Mouse (Mus musculus) intestine, embryonic 15.5 days (tissue): Measurements from ENCODE around the gene Sapcd2. TPM values are rescaled to one million over a fixed set of nuclear protein-coding genes. Genes with fewer than 3 reads are reported as not detected.
"Not testable (repeated sequence)": the region's sequence is repeated elsewhere in the genome, so short reads cannot be mapped to it uniquely, and the experiment has no call there.

Source experiments
- ATAC-seq: fragments of 200-750 bp; cut with Nextera tagmentation; 2 replicates; pipeline ENCODE4 v1.8.0; 2017; ENCODE audit warnings: moderate TSS enrichment, moderate library complexity
- H3K27ac ChIP-seq: fragments of 300-500 bp; sonication (generic); 2 replicates; pipeline ENCODE4 v1.5.1; 2015; ENCODE audit warnings: mild to moderate bottlenecking, inconsistent platforms
- H3K27me3 ChIP-seq: fragments of 300-500 bp; sonication (generic); replicated peaks from 2 replicates; pipeline ENCODE4 v1.6.1; 2015; ENCODE audit warnings: inconsistent platforms
- H3K36me3 ChIP-seq: fragments of 300-500 bp; sonication (generic); 2 replicates; pipeline ENCODE4 v1.6.1; 2015; ENCODE audit warnings: inconsistent platforms
- H3K4me1 ChIP-seq: fragments of 300-500 bp; sonication (generic); replicated peaks from 2 replicates; pipeline ENCODE4 v1.6.1; 2015; ENCODE audit warnings: inconsistent platforms
- H3K4me2 ChIP-seq: fragments of 300-500 bp; sonication (generic); replicated peaks from 2 replicates; pipeline ENCODE4 v1.6.1; 2015; ENCODE audit warnings: mild to moderate bottlenecking, inconsistent platforms
- H3K4me3 ChIP-seq: fragments of 300-500 bp; sonication (generic); replicated peaks from 2 replicates; pipeline ENCODE4 v1.5.1; 2015; ENCODE audit warnings: inconsistent platforms
- H3K9ac ChIP-seq: fragments of 300-500 bp; sonication (generic); 2 replicates; pipeline ENCODE4 v1.6.1; 2015; ENCODE audit warnings: inconsistent platforms
- H3K9me3 ChIP-seq: fragments of 300-500 bp; sonication (generic); 2 replicates; pipeline ENCODE4 v1.6.1; 2016; ENCODE audit warnings: inconsistent platforms
- WGBS: fragments of 180-500 bp; shearing (Covaris S2); methylation state at CpG from one replicate; pipeline ENCODE4 v1.1.7; 2015; 5-methylcytosine and 5-hydroxymethylcytosine counted together
- polyA plus RNA-seq: library from polyadenylated mRNA; unstranded; fragments of >200 nt; fragmentation: Nextera tagmentation; extraction: Ambion mirVana; gene quantifications from 2 replicates; pipeline ENCODE4 v1.2.1, GENCODE M21; 2015

The Sapcd2 gene
- polyA plus RNA-seq, 1 experiment from 2014 or later: 48.8 TPM

GRCm38 (mm10) chr2:25403994-25404393, 31.9 kb downstream of the Sapcd2 start:
- Histone ChIP-seq H3K36me3 (no peaks in the 10 kb centered on the region), H3K9me3 (no peaks in the 10 kb centered on the region), H3K9ac (no peak overlapping the region), H3K27me3 (peaks cover 45% of the 10 kb centered on the region), H3K4me3 (no peak overlapping the region; the same call in 1 of the 2 replicates), H3K27ac (no peak overlapping the region), H3K4me1 (0 out of 2 replicates have a peak, but pooled peaks cover 5% of the 10 kb centered on the region), H3K4me2 (no peak overlapping the region)
- whole genome bisulfite sequencing: 80% methylated on average over 4 of the region's 4 CpGs
- ATAC-seq: no peak

- no peaks in the 10 kb centered on the region for H3K4me1 ChIP-seq
- H3K9ac ChIP-seq: no peak overlapping the region
- H3K9me3 ChIP-seq: no peaks in the 10 kb centered on the region
- WGBS: 90% methylated on average over 10 of the region's 10 CpGs
- H3K27ac ChIP-seq: no peak overlapping the region
- H3K4me2 ChIP-seq: no peak overlapping the region
- H3K27me3 ChIP-seq: peaks cover 7% of the 10 kb centered on the region
- no peaks in the 10 kb centered on the region for H3K36me3 ChIP-seq
- ATAC-seq: no peak
- no peak overlapping the region for H3K4me3 ChIP-seq
Measured at GRCm38 (mm10) chr2:25408908-25409307, 36.8 kb downstream of the Sapcd2 start.

GRCm38 (mm10) chr2:25413436-25413835, 41.3 kb downstream of the Sapcd2 start:
- H3K9ac ChIP-seq, ATAC-seq, H3K4me2 ChIP-seq, H3K9me3 ChIP-seq, H3K4me1 ChIP-seq, H3K27me3 ChIP-seq, H3K36me3 ChIP-seq, H3K27ac ChIP-seq, H3K4me3 ChIP-seq: not testable (repeated sequence)

GRCm38 (mm10) chr2:25417426-25417825, 45.3 kb downstream of the Sapcd2 start:
- 35% methylated on average over 3 of the region's 3 CpGs for WGBS
- Histone ChIP-seq H3K27ac (no peak overlapping the region), H3K9me3 (no peaks in the 10 kb centered on the region), H3K4me2 (no peak overlapping the region), H3K36me3 (no peaks in the 10 kb centered on the region), H3K4me1 (no peaks in the 10 kb centered on the region), H3K27me3 (no peaks in the 10 kb centered on the region), H3K9ac (no peak overlapping the region), H3K4me3 (no peak overlapping the region)
- ATAC-seq: no peak

GRCm38 (mm10) chr2:25421896-25422295, 49.8 kb downstream of the Sapcd2 start:
- WGBS: 22% methylated on average over 3 of the region's 3 CpGs
- ATAC-seq: no peak

GRCm38 (mm10) chr2:25422587-25423410, 50.7 kb downstream of the Sapcd2 start, which contains the start of gene Fut7:
Gene Fut7 (plus strand): TSS chr2:25423267.
- no peak within 1 kb of the TSS for H3K9ac ChIP-seq
- no peak within 1 kb of the TSS for H3K27ac ChIP-seq
- H3K4me1 ChIP-seq: no peaks in the 10 kb centered on the region
- peaks cover 25% of the 10 kb centered on the region for H3K27me3 ChIP-seq
- no peak for ATAC-seq
- no peak within 1 kb of the TSS for H3K4me3 ChIP-seq
- no peak within 1 kb of the TSS for H3K4me2 ChIP-seq
- no peaks in the 10 kb centered on the region for H3K36me3 ChIP-seq
- 53% methylated on average over 17 of the region's 17 CpGs for WGBS
- H3K9me3 ChIP-seq: no peaks in the 10 kb centered on the region

More at GRCm38 (mm10) chr2:25421896-25422295, 49.8 kb downstream of the Sapcd2 start:
- no peak overlapping the region for H3K9ac ChIP-seq
- no peaks in the 10 kb centered on the region for H3K4me1 ChIP-seq
- no peak overlapping the region for H3K4me3 ChIP-seq
- H3K36me3 ChIP-seq: no peaks in the 10 kb centered on the region
- no peaks in the 10 kb centered on the region for H3K9me3 ChIP-seq
- H3K27me3 ChIP-seq: peaks cover 25% of the 10 kb centered on the region
- no peak overlapping the region for H3K27ac ChIP-seq
- H3K4me2 ChIP-seq: no peak overlapping the region

GRCm38 (mm10) chr2:25423626-25424025, 51.5 kb downstream of the Sapcd2 start:
- no peak overlapping the region for H3K4me2 ChIP-seq
- H3K4me1 ChIP-seq: 0 out of 2 replicates have a peak, but pooled peaks cover 2% of the 10 kb centered on the region
- WGBS: 53% methylated on average over 1 of the region's 1 CpGs
- no peaks in the 10 kb centered on the region for H3K9me3 ChIP-seq
- H3K9ac ChIP-seq: no peak overlapping the region
- no peak for ATAC-seq
- no peak overlapping the region for H3K27ac ChIP-seq
- H3K27me3 ChIP-seq: peaks cover 25% of the 10 kb centered on the region
- H3K36me3 ChIP-seq: no peaks in the 10 kb centered on the region
- no peak overlapping the region for H3K4me3 ChIP-seq

GRCm38 (mm10) chr2:25425481-25425880, 53.4 kb downstream of the Sapcd2 start:
- Histone ChIP-seq H3K36me3 (no peaks in the 10 kb centered on the region), H3K4me3 (no peak overlapping the region), H3K4me2 (no peak overlapping the region)

GRCm38 (mm10) chr2:25426721-25427191, 54.6 kb downstream of the Sapcd2 start:
- H3K4me3 ChIP-seq: no peak overlapping the region
- H3K9ac ChIP-seq: no peak overlapping the region
- no peaks in the 10 kb centered on the region for H3K9me3 ChIP-seq
- no peaks in the 10 kb centered on the region for H3K36me3 ChIP-seq
- H3K27ac ChIP-seq: no peak overlapping the region
- H3K27me3 ChIP-seq: peaks cover 30% of the 10 kb centered on the region
- no peak for ATAC-seq
- H3K4me1 ChIP-seq: 0 out of 2 replicates have a peak, but pooled peaks cover 5% of the 10 kb centered on the region
- WGBS: 34% methylated on average over 5 of the region's 5 CpGs
- no peak overlapping the region for H3K4me2 ChIP-seq

More at GRCm38 (mm10) chr2:25425481-25425880, 53.4 kb downstream of the Sapcd2 start:
- Histone ChIP-seq H3K27me3 (peaks cover 30% of the 10 kb centered on the region), H3K27ac (no peak overlapping the region), H3K9ac (no peak overlapping the region), H3K9me3 (no peaks in the 10 kb centered on the region), H3K4me1 (0 out of 2 replicates have a peak, but pooled peaks cover 5% of the 10 kb centered on the region)
- no peak for ATAC-seq
- WGBS: 59% methylated on average over 27 of the region's 27 CpGs

- no peaks in the 10 kb centered on the region for H3K9me3 ChIP-seq
- H3K4me3 ChIP-seq: no peak overlapping the region
- no peak overlapping the region for H3K27ac ChIP-seq
- ATAC-seq: no peak
- H3K4me2 ChIP-seq: no peak overlapping the region
- no peak overlapping the region for H3K9ac ChIP-seq
- 89% methylated on average over 5 of the region's 5 CpGs for whole genome bisulfite sequencing
- 0 out of 2 replicates have a peak, but pooled peaks cover 5% of the 10 kb centered on the region for H3K4me1 ChIP-seq
- H3K36me3 ChIP-seq: no peaks in the 10 kb centered on the region
- H3K27me3 ChIP-seq: peaks cover 30% of the 10 kb centered on the region
Measured at GRCm38 (mm10) chr2:25427256-25427655, 55.1 kb downstream of the Sapcd2 start.
